Mouse (Mus musculus) intestine, postnatal 0 days (tissue): ENCODE results near the gene Tm9sf2. TPM values are rescaled to one million over a fixed set of nuclear protein-coding genes. Genes with fewer than 3 reads are reported as not detected.

Experiments used
- ATAC-seq: fragments of 200-750 bp; cut with Nextera tagmentation; 2 replicates; pipeline ENCODE4 v1.8.0; 2017; ENCODE audit warnings: mild to moderate bottlenecking, moderate TSS enrichment, moderate library complexity
- H3K27ac ChIP-seq: fragments of 300-500 bp; sonication (generic); 2 replicates; pipeline ENCODE4 v1.5.1; 2014; ENCODE audit warnings: mild to moderate bottlenecking, low read depth, low read length, moderate library complexity
- H3K27me3 ChIP-seq: fragments of 300-500 bp; sonication (generic); replicated peaks from 2 replicates; pipeline ENCODE4 v1.6.1; 2014; ENCODE audit warnings: low read length, mixed read lengths; ENCODE audit not compliant: control insufficient read depth, insufficient read depth
- H3K36me3 ChIP-seq: fragments of 300-500 bp; sonication (generic); 2 replicates; pipeline ENCODE4 v1.6.1; 2014; ENCODE audit warnings: mild to moderate bottlenecking, moderate library complexity; ENCODE audit not compliant: control insufficient read depth, insufficient read depth
- H3K4me1 ChIP-seq: fragments of 300-500 bp; sonication (generic); replicated peaks from 2 replicates; pipeline ENCODE4 v1.6.1; 2014; ENCODE audit warnings: antibody characterized with exemption, low read length, mixed read lengths; ENCODE audit not compliant: control insufficient read depth, insufficient read depth
- H3K4me2 ChIP-seq: fragments of 300-500 bp; sonication (generic); replicated peaks from 2 replicates; pipeline ENCODE4 v1.6.1; 2014; ENCODE audit warnings: low read depth, mild to moderate bottlenecking, moderate library complexity
- H3K4me3 ChIP-seq: fragments of 300-500 bp; sonication (generic); 2 replicates; pipeline ENCODE4 v1.5.1; 2014; ENCODE audit warnings: low read depth, low read length
- H3K9ac ChIP-seq: fragments of 300-500 bp; sonication (generic); 2 replicates; pipeline ENCODE4 v1.6.1; 2014; ENCODE audit warnings: mild to moderate bottlenecking, low read depth, low read length
- H3K9me3 ChIP-seq: fragments of 300-500 bp; sonication (generic); 2 replicates; pipeline ENCODE4 v1.6.1; 2016; ENCODE audit warnings: mixed run types; ENCODE audit not compliant: control insufficient read depth
- CTCF ChIP-seq: sonication (generic); IDR thresholded peaks from 2 replicates; pipeline ENCODE4 v1.5.1; 2016; ENCODE audit warnings: low read depth, mild to moderate bottlenecking, control low read depth, antibody characterized with exemption, moderate library complexity
- WGBS: fragments of 180-500 bp; shearing (Covaris S2); extraction: QIAGEN DNeasy Blood & Tissue Kit; methylation state at CpG from one replicate; pipeline ENCODE4 v1.1.7; 2014; 5-methylcytosine and 5-hydroxymethylcytosine counted together
- polyA plus RNA-seq: library from polyadenylated mRNA; unstranded; fragments of >200 nt; fragmentation: Nextera tagmentation; extraction: Ambion mirVana; gene quantifications from 2 replicates; pipeline ENCODE4 v1.2.1, GENCODE M21; 2015

Tm9sf2 gene
- polyA plus RNA-seq, 1 experiment from 2014 or later: 295 TPM

- Histone ChIP-seq H3K9ac (no peak overlapping the region), H3K27me3 (no peaks in the 10 kb centered on the region), H3K4me3 (no peak overlapping the region), H3K4me2 (no peak overlapping the region), H3K36me3 (no peaks in the 10 kb centered on the region), H3K4me1 (no peaks in the 10 kb centered on the region), H3K27ac (no peak overlapping the region), H3K9me3 (no peaks in the 10 kb centered on the region)
- 55% methylated on average over 5 of the region's 5 CpGs for WGBS
- no peak for ATAC-seq
- TF ChIP-seq CTCF: no peak
Observed at GRCm38 (mm10) chr14:122209177-122209576, 102.3 kb downstream of the Tm9sf2 start.

Other genes with a start within 250 kb of the Tm9sf2 start
- 39.2 and 39.9 TPM in 2 replicates for gene Ubac2, start 228.4 kb upstream of the Tm9sf2 start, polyA plus RNA-seq
- 0.10 and 0.13 TPM in 2 replicates for gene Gpr18, start 191.3 kb upstream of the Tm9sf2 start, polyA plus RNA-seq
- 1.5 and 1.6 TPM in 2 replicates for gene Gpr183, start 141.8 kb upstream of the Tm9sf2 start, polyA plus RNA-seq
- gene Timm8a2, start 72.4 kb upstream of the Tm9sf2 start, polyA plus RNA-seq: not detected in 2 replicates
- 22.2 and 23.0 TPM in 2 replicates for gene Clybl, start 74.7 kb downstream of the Tm9sf2 start, polyA plus RNA-seq